ENCODE assay signal across 7 mouse cellular contexts in genomic region chr5:136987138-136987933, GRCm38 (mm10). TPM values are rescaled to one million over a fixed set of nuclear protein-coding genes. Genes with fewer than 3 reads are reported as not detected.
A peak's percentile ranks its signal among the peaks of the same experiment; 100 is the strongest.
DNase-seq lines count a peak whose midpoint lies in the region; ATAC-seq and TF ChIP-seq lines count a peak whose summit lies in the region.

No protein-coding gene starts in this region.

- peak overlapping the region; percentile 76 for H3K4me2 ChIP-seq in intestine, embryonic 15.5 days (replicated peaks)

- H3K36me3 ChIP-seq in intestine, embryonic 15.5 days: peaks cover 27% of the 10 kb centered on the region
- H3K36me3 ChIP-seq in small intestine, adult 2 months (ENCODE audit: control insufficient read depth, insufficient read depth, low read length): peaks cover 17% of the 10 kb centered on the region

- no peak for TF ChIP-seq CTCF in small intestine, adult 2 months (IDR thresholded peaks at IDR 0.05; ENCODE audit: extremely low read depth, insufficient read length, insufficient replicate concordance, low read depth, low read length)

- peaks cover 13% of the 10 kb centered on the region for H3K4me1 ChIP-seq in intestine, embryonic 15.5 days (replicated peaks)
- H3K4me1 ChIP-seq in small intestine, adult 2 months (ENCODE audit: control insufficient read depth, insufficient read depth, insufficient read length, low read length): peaks cover 11% of the 10 kb centered on the region

- H3K9ac ChIP-seq in intestine, embryonic 15.5 days: peak overlapping the region; percentile 93

- H3K27ac ChIP-seq in intestine, embryonic 15.5 days: peak overlapping the region; percentile 95
- H3K27ac ChIP-seq in small intestine, adult 2 months (ENCODE audit: insufficient read depth, low read depth, low read length): peak overlapping the region; percentile 75

- TF ChIP-seq POLR2A in small intestine, adult 2 months (IDR thresholded peaks at IDR 0.05; ENCODE audit: low read depth, low read length): no peak

- H3K9me3 ChIP-seq in intestine, embryonic 15.5 days: no peaks in the 10 kb centered on the region

- DNase-seq in adrenal gland, postnatal 10 days: peak; percentile 83
- peak; percentile 81 for DNase-seq in embryo, embryonic 9.5 days (ENCODE audit: extremely low spot score)
- peak; percentile 83 to 87 for DNase-seq in gastrocnemius, postnatal 36 days
- DNase-seq in left cerebral cortex, postnatal 36 days (ENCODE audit: low spot score in 2 of 2): peak; percentile 83 to 84
- peak; percentile 78 for DNase-seq in mesoderm, embryonic 11.5 days (ENCODE audit: low read depth, low spot score)

- peak overlapping the region; percentile 91 for H3K4me3 ChIP-seq in intestine, embryonic 15.5 days (replicated peaks)
- H3K4me3 ChIP-seq in small intestine, adult 2 months (ENCODE audit: low read depth, low read length): peak overlapping the region; percentile 96

- under 1% methylated on average over 67 of the region's 67 CpGs for WGBS in intestine, embryonic 15.5 days
- WGBS in small intestine, adult 2 months: under 1% methylated on average over 67 of the region's 67 CpGs

- no peaks in the 10 kb centered on the region for H3K27me3 ChIP-seq in intestine, embryonic 15.5 days (replicated peaks)
- no peaks in the 10 kb centered on the region for H3K27me3 ChIP-seq in small intestine, adult 2 months (ENCODE audit: control insufficient read depth, insufficient read depth, low read length)

- intact Hi-C loops in gastrocnemius, postnatal 36 days (cut with DNase I): no loop called here
- intact Hi-C loops in left cerebral cortex, postnatal 36 days (cut with DNase I): no loop called here

- peak; percentile 82 for ATAC-seq in intestine, embryonic 15.5 days

RNA-seq across cellular contexts. Expression of gene Znhit1, which starts 0.5 kb away (rescaled TPM):
- total RNA-seq in adrenal gland, postnatal 10 days (2021): 10 to 100 TPM; 60.1 to 61.0 TPM
- 10 to 100 TPM; 58.3 to 63.2 TPM for total RNA-seq in gastrocnemius, postnatal 36 days (2021)
- 99.9 and 111 TPM in 2 replicates for polyA plus RNA-seq in intestine, embryonic 15.5 days (2015; fragmentation: Nextera tagmentation; extraction: Ambion mirVana)
- total RNA-seq in left cerebral cortex, postnatal 36 days (2021): 10 to 100 TPM; 90.3 to 90.8 TPM
- 47.6 and 92.2 TPM in 2 replicates for polyA plus RNA-seq in small intestine, adult 2 months (2012; rRNA removed)

RNA-seq across cellular contexts. Expression of gene Plod3, which starts 0.5 kb away (rescaled TPM):
- total RNA-seq in adrenal gland, postnatal 10 days (2021): 10 to 100 TPM; 43.5 to 49.6 TPM
- 10 to 100 TPM; 19.5 to 22.2 TPM for total RNA-seq in gastrocnemius, postnatal 36 days (2021)
- 41.1 and 42.8 TPM in 2 replicates for polyA plus RNA-seq in intestine, embryonic 15.5 days (2015; fragmentation: Nextera tagmentation; extraction: Ambion mirVana)
- 10 to 100 TPM; 30.4 to 40.3 TPM for total RNA-seq in left cerebral cortex, postnatal 36 days (2021)
- 17.1 and 21.6 TPM in 2 replicates for polyA plus RNA-seq in small intestine, adult 2 months (2012; rRNA removed)

RNA-seq across cellular contexts. Expression of gene Cldn15, which starts 20.9 kb away (rescaled TPM):
- 10 to 100 TPM; 10.7 to 13.6 TPM for total RNA-seq in adrenal gland, postnatal 10 days (2021)
- total RNA-seq in gastrocnemius, postnatal 36 days (2021): 1 to 10 TPM; 1.7 to 1.8 TPM
- 18.4 and 24.9 TPM in 2 replicates for polyA plus RNA-seq in intestine, embryonic 15.5 days (2015; fragmentation: Nextera tagmentation; extraction: Ambion mirVana)
- total RNA-seq in left cerebral cortex, postnatal 36 days (2021): not detected
- 313 and 657 TPM in 2 replicates for polyA plus RNA-seq in small intestine, adult 2 months (2012; rRNA removed)

RNA-seq across cellular contexts. Expression of gene Fis1, which starts 34.3 kb away (rescaled TPM):
- 100 to 1,000 TPM; 164 to 186 TPM for total RNA-seq in adrenal gland, postnatal 10 days (2021)
- 100 to 1,000 TPM; 149 to 165 TPM for total RNA-seq in gastrocnemius, postnatal 36 days (2021)
- polyA plus RNA-seq in intestine, embryonic 15.5 days (2015; fragmentation: Nextera tagmentation; extraction: Ambion mirVana): 258 and 259 TPM in 2 replicates
- total RNA-seq in left cerebral cortex, postnatal 36 days (2021): 100 to 1,000 TPM; 250 to 282 TPM
- 106 and 261 TPM in 2 replicates for polyA plus RNA-seq in small intestine, adult 2 months (2012; rRNA removed)

RNA-seq across cellular contexts. Expression of gene Vgf, which starts 38.9 kb away (rescaled TPM):
- 10 to 100 TPM in 1 of 2 experiments, 1 to 10 TPM in 1; 9.9 to 13.7 TPM for total RNA-seq in adrenal gland, postnatal 10 days (2021)
- total RNA-seq in gastrocnemius, postnatal 36 days (2021): not detected
- 0.66 and 0.85 TPM in 2 replicates for polyA plus RNA-seq in intestine, embryonic 15.5 days (2015; fragmentation: Nextera tagmentation; extraction: Ambion mirVana)
- 100 to 1,000 TPM; 358 to 374 TPM for total RNA-seq in left cerebral cortex, postnatal 36 days (2021)
- 0.48 and 0.99 TPM in 2 replicates for polyA plus RNA-seq in small intestine, adult 2 months (2012; rRNA removed)

Comparison
In these comparisons a context has a peak if more than half of its experiments do, and no peak if none do; other contexts are left out.
1. Peak in every context shown above with its lines: DNase-seq, ATAC-seq, H3K4me3 ChIP-seq and H3K27ac ChIP-seq.
2. RNA of gene Cldn15, which starts 20.9 kb away (total RNA-seq): 10.7 to 13.6 TPM in adrenal gland, postnatal 10 days; 1.7 to 1.8 TPM in gastrocnemius, postnatal 36 days and not detected in left cerebral cortex, postnatal 36 days; every median in the first group is over 4 times any median in the second.